Mouse (Mus musculus) liver, postnatal 0 days (tissue): ENCODE measurements around the gene Zfp68.

ENCODE experiments used
- CTCF ChIP-seq: sonication (generic); IDR thresholded peaks from 2 replicates; pipeline ENCODE4 v1.5.1; 2016; ENCODE audit warnings: antibody characterized with exemption, low read depth
- EP300 ChIP-seq: IDR thresholded peaks from 2 replicates; pipeline ENCODE4 v1.6.1; 2016; ENCODE audit warnings: antibody characterized with exemption, low read depth, mild to moderate bottlenecking

GRCm38 (mm10) chr5:138641081-138641480 lies 21.5 kb upstream of the Zfp68 start:
- TF ChIP-seq CTCF (no peak), EP300 (no peak)
